Mouse (Mus musculus) spleen, adult 2 months (tissue): ENCODE results near the gene Defb45. TPM values are rescaled to one million over a fixed set of nuclear protein-coding genes. Genes with fewer than 3 reads are reported as not detected.

Source experiments
- DNase-seq, 2 experiments: peaks; one replicate each; pipeline versions ENCODE4 v3.0.0 to v3.0.0-alpha.2; 2012 to 2021; ENCODE audit warnings: low spot score in 2 of 2, low read depth in 1 of 2
- H3K27ac ChIP-seq: fragments of 200-500 bp; 2 replicates; pipeline ENCODE4 v1.5.1; 2012; ENCODE audit warnings: low read length, inconsistent platforms; ENCODE audit not compliant: insufficient read depth
- H3K27me3 ChIP-seq: fragments of 200-500 bp; 2 replicates; pipeline ENCODE4 v1.6.1; 2012; ENCODE audit warnings: mild to moderate bottlenecking, moderate library complexity, low read length, inconsistent platforms; ENCODE audit not compliant: control insufficient read depth, insufficient read depth
- H3K36me3 ChIP-seq: fragments of 200-500 bp; 2 replicates; pipeline ENCODE4 v1.6.1; 2012; ENCODE audit warnings: mild to moderate bottlenecking, low read length, inconsistent platforms; ENCODE audit not compliant: control insufficient read depth, insufficient read depth
- H3K4me1 ChIP-seq: fragments of 200-500 bp; 2 replicates; pipeline ENCODE4 v1.6.1; 2011; ENCODE audit warnings: inconsistent platforms; ENCODE audit not compliant: control insufficient read depth, insufficient read depth, insufficient read length
- H3K4me3 ChIP-seq: fragments of 200-500 bp; 2 replicates; pipeline ENCODE4 v1.5.1; 2011; ENCODE audit warnings: mild to moderate bottlenecking, inconsistent platforms; ENCODE audit not compliant: insufficient read depth, insufficient read length; ENCODE audit errors: extremely low read depth
- CTCF ChIP-seq: fragments of 200-500 bp; IDR thresholded peaks from 2 replicates; pipeline ENCODE4 v1.5.1; 2011; ENCODE audit warnings: mild to moderate bottlenecking, inconsistent platforms; ENCODE audit not compliant: insufficient read depth, insufficient read length, insufficient replicate concordance; ENCODE audit errors: extremely low read depth
- POLR2A ChIP-seq: fragments of 200-500 bp; IDR thresholded peaks from 2 replicates; pipeline ENCODE4 v1.6.1; 2011; ENCODE audit warnings: low read depth, low read length, inconsistent platforms
- WGBS: fragments of 180-500 bp; shearing (Covaris S2); methylation state at CpG from one replicate; pipeline ENCODE4 v1.1.7; 2018; 5-methylcytosine and 5-hydroxymethylcytosine counted together
- polyA plus RNA-seq: library from polyadenylated mRNA; depleted of rRNA; stranded (reverse); fragments of >200 nt; gene quantifications from 2 replicates; pipeline ENCODE4 v1.2.3, GENCODE M21; 2012; rRNA removed

The Defb45 gene
- polyA plus RNA-seq, 1 experiment = not detected

DNA sequence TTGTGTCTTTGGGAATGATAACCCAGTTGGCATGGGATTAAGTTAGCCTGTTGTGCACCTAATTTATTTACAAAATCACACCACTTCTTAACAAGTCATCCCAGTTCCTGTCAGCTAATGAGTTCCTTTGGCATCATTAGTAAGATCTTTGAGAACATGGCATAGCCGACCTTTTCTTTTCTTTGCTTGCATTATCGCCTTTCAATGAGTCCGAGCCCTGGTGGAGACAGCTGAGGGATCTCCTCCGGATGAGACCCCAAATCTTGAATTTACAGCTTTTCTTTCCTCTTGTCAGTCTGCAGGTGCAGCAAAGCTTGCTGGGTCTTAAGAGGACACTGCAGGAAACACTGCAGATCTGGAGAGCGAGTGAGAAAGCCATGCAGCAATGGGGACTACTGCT is 30.2 kb downstream of the Defb45 start, which contains the start of gene Gm17416:
Gene Gm17416, plus strand, starts transcription at position 301 of the 400 bp plus-strand sequence.
- Histone ChIP-seq H3K27ac (no peak within 1 kb of the TSS), H3K4me3 (no peak within 1 kb of the TSS), H3K4me1 (no peaks in the 10 kb centered on the region), H3K36me3 (no peaks in the 10 kb centered on the region), H3K27me3 (no peaks in the 10 kb centered on the region)
- no peak for TF ChIP-seq CTCF
- no peak for TF ChIP-seq POLR2A
- no peak for DNase-seq
- 82% methylated on average over 5 of the region's 5 CpGs for WGBS

- TF ChIP-seq POLR2A (no peak), CTCF (no peak)
- Histone ChIP-seq H3K27me3 (no peaks in the 10 kb centered on the region), H3K36me3 (no peaks in the 10 kb centered on the region), H3K27ac (no peak overlapping the region), H3K4me3 (no peak overlapping the region), H3K4me1 (no peaks in the 10 kb centered on the region)
- 26% methylated on average over 7 of the region's 7 CpGs for WGBS
- no peak for DNase-seq
These were observed 42.5 kb downstream of the Defb45 start for GRCm38 (mm10) chr2:152556655-152557054.

DNA sequence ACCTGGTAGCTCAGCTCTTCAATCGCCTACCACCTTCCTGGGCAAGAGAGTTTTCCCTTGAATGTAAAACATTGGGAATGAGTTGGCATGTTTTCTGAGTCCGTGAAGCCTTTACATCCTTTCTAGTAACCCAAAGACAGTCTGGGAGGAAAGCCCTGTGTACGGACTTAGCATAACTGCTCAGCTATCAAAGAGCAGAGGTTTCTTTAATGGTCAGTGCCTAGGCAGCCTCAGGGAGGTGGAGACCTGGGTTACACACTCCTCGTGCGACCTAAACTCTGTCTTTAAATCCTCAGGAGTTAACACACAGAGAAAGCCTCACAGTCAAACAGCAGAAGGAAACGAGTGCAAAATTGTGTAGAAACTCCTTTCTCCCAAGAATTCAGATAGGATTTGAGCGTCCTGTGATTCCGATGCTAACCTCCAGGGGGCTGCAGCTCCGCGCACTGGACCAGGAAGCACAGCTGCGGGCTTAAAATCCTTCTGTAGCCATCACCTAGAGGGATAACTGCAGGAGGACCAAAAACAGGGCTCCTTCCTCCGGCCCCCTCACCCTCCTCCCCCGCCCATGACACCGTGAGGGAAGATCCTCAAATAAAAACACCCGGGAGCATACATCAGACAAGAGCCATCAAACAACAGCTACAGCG is 45.3 kb downstream of the Defb45 start:
- peak; percentile 40; the same call in 1 of the 2 replicates for TF ChIP-seq CTCF
- no peak for TF ChIP-seq POLR2A
- no peak for DNase-seq
- WGBS = 22% methylated on average over 16 of the region's 16 CpGs

GRCm38 (mm10) chr2:152548124-152548523 is 51.1 kb downstream of the Defb45 start:
- H3K4me3 ChIP-seq = no peak overlapping the region
- TF ChIP-seq CTCF (no peak), POLR2A (no peak)
- WGBS = 80% methylated on average over 5 of the region's 5 CpGs

More for the DNA sequence above, 45.3 kb downstream of the Defb45 start:
- no peak overlapping the region for H3K4me3 ChIP-seq
- no peaks in the 10 kb centered on the region for H3K4me1 ChIP-seq
- H3K27me3 ChIP-seq = no peaks in the 10 kb centered on the region
- H3K27ac ChIP-seq = no peak overlapping the region
- no peaks in the 10 kb centered on the region for H3K36me3 ChIP-seq

DNA sequence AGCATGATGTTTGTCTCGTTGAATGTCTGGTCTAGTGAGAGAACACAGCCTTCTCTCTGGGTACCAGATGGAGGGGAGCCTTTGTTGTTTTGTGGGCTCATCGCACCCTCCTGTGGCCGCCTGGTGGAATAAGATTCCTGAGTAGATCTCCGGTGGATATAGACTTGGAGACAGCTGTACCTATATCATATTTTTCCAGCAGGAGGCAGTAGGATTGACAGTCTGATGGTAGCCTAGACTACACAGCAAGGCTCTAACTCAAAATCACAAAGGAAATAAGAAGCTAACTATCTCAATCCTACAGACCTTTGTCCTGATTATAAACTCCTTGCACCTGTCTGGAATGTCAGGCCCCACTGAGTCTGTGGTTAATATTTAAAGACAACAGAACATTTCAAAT is 54.5 kb downstream of the Defb45 start:
- no peak overlapping the region for H3K4me3 ChIP-seq
- no peak for DNase-seq
- H3K27me3 ChIP-seq = no peaks in the 10 kb centered on the region
- H3K4me1 ChIP-seq = no peaks in the 10 kb centered on the region
- no peaks in the 10 kb centered on the region for H3K36me3 ChIP-seq
- TF ChIP-seq CTCF (no peak), POLR2A (no peak)
- no peak overlapping the region for H3K27ac ChIP-seq
- WGBS = 11% methylated on average over 4 of the region's 4 CpGs

More at GRCm38 (mm10) chr2:152548124-152548523, 51.1 kb downstream of the Defb45 start:
- Histone ChIP-seq H3K4me1 (no peaks in the 10 kb centered on the region), H3K27me3 (no peaks in the 10 kb centered on the region), H3K36me3 (no peaks in the 10 kb centered on the region), H3K27ac (no peak overlapping the region)
- DNase-seq = no peak

DNA sequence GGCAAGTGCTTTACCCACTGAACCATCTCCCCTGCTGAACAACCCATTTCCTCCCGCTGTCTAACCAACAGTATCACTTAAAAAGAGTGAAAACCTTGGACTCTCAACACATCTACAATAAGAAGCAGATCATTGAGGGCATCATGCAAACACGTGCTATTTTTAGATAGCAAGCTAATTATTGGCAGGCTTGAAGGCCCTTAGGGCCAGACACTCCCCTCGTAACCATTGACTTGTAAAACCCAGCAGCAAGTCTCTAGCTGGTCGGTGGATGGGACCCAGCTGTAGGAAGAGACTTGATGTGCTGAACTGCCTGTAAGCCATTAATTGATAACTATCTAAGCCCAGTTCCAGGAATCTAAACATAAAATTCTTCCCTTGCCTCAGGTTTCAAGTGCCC is 55.7 kb downstream of the Defb45 start:
- Histone ChIP-seq H3K27ac (no peak overlapping the region), H3K4me3 (no peak overlapping the region), H3K27me3 (no peaks in the 10 kb centered on the region), H3K36me3 (no peaks in the 10 kb centered on the region), H3K4me1 (no peaks in the 10 kb centered on the region)
- no peak for TF ChIP-seq POLR2A
- TF ChIP-seq CTCF = no peak
- no peak for DNase-seq
- WGBS = 83% methylated on average over 4 of the region's 4 CpGs

Other genes with a start within 250 kb of the Defb45 start
- gene Nrsn2, start 222.8 kb downstream of the Defb45 start, polyA plus RNA-seq = not detected in 2 replicates
- 4.0 and 4.6 TPM in 2 replicates for gene Sox12, start 201.3 kb downstream of the Defb45 start, polyA plus RNA-seq
- 1.8 and 2.7 TPM in 2 replicates for gene Zcchc3, start 184.4 kb downstream of the Defb45 start, polyA plus RNA-seq
- gene 6820408C15Rik, start 183.8 kb downstream of the Defb45 start, polyA plus RNA-seq = 0.12 TPM in 1 of 2 replicates, not detected in the other
- gene Defb23, start 134.8 kb downstream of the Defb45 start, polyA plus RNA-seq = not detected in 2 replicates
- not detected in 2 replicates for gene Defb20, start 122.3 kb downstream of the Defb45 start, polyA plus RNA-seq
- gene Defb22, start 109.3 kb downstream of the Defb45 start, polyA plus RNA-seq = not detected in 2 replicates
- gene Defb26, start 87.7 kb downstream of the Defb45 start, polyA plus RNA-seq = not detected in 2 replicates
- not detected in 2 replicates for gene Defb28, start 81.1 kb downstream of the Defb45 start, polyA plus RNA-seq
- not detected in 2 replicates for gene Defb29, start 59.3 kb downstream of the Defb45 start, polyA plus RNA-seq
- not detected in 2 replicates for gene Gm17416, start 30.1 kb downstream of the Defb45 start, polyA plus RNA-seq
- not detected in 2 replicates for gene Defb21, start 26.7 kb downstream of the Defb45 start, polyA plus RNA-seq
- gene Defb19, start 19.1 kb downstream of the Defb45 start, polyA plus RNA-seq = not detected in 2 replicates
- gene Defb36, start 4.9 kb upstream of the Defb45 start, polyA plus RNA-seq = not detected in 2 replicates
- gene Defb25, start 23.7 kb upstream of the Defb45 start, polyA plus RNA-seq = 0.65 TPM in 1 of 2 replicates, not detected in the other
- 8.6 and 9.8 TPM in 2 replicates for gene Rem1, start 27.6 kb upstream of the Defb45 start, polyA plus RNA-seq
- gene H13, start 70.1 kb upstream of the Defb45 start, polyA plus RNA-seq = 82.8 and 145 TPM in 2 replicates
- 0.79 and 1.5 TPM in 2 replicates for gene Mcts2, start 87.6 kb upstream of the Defb45 start, polyA plus RNA-seq
- 53.5 and 84.4 TPM in 2 replicates for gene Id1, start 136.9 kb upstream of the Defb45 start, polyA plus RNA-seq
- gene Cox4i2, start 154.8 kb upstream of the Defb45 start, polyA plus RNA-seq = 0.56 and 0.59 TPM in 2 replicates
- 36.2 and 57.4 TPM in 2 replicates for gene Bcl2l1, start 232.3 kb upstream of the Defb45 start, polyA plus RNA-seq
- gene Tpx2, start 248.6 kb upstream of the Defb45 start, polyA plus RNA-seq = 2.0 and 2.2 TPM in 2 replicates